Mouse (Mus musculus) liver, embryonic 12.5 days (tissue): ENCODE measurements around the gene Zfp771. TPM values are rescaled to one million over a fixed set of nuclear protein-coding genes. Genes with fewer than 3 reads are reported as not detected.

Source experiments
- ATAC-seq: fragments of 200-750 bp; cut with Nextera tagmentation; 2 replicates; pipeline ENCODE4 v1.8.0; 2017; ENCODE audit warnings: moderate number of reproducible peaks, mild to moderate bottlenecking, moderate library complexity
- H3K27ac ChIP-seq: fragments of 300-500 bp; sonication (generic); 2 replicates; pipeline ENCODE4 v1.5.1; 2016; ENCODE audit warnings: mild to moderate bottlenecking
- H3K27me3 ChIP-seq: fragments of 300-500 bp; sonication (generic); replicated peaks from 2 replicates; pipeline ENCODE4 v1.6.1; 2016; ENCODE audit warnings: mild to moderate bottlenecking, moderate library complexity
- H3K36me3 ChIP-seq: fragments of 300-500 bp; sonication (generic); 2 replicates; pipeline ENCODE4 v1.6.1; 2016; ENCODE audit warnings: mild to moderate bottlenecking, moderate library complexity
- H3K4me1 ChIP-seq: fragments of 300-500 bp; sonication (generic); 2 replicates; pipeline ENCODE4 v1.6.1; 2016
- H3K4me2 ChIP-seq: fragments of 300-500 bp; sonication (generic); 2 replicates; pipeline ENCODE4 v1.6.1; 2016; ENCODE audit warnings: mild to moderate bottlenecking, moderate library complexity
- H3K4me3 ChIP-seq: fragments of 300-500 bp; sonication (generic); 2 replicates; pipeline ENCODE4 v1.5.1; 2016; ENCODE audit warnings: mild to moderate bottlenecking, moderate library complexity
- H3K9ac ChIP-seq: fragments of 300-500 bp; sonication (generic); 2 replicates; pipeline ENCODE4 v1.6.1; 2016; ENCODE audit warnings: mild to moderate bottlenecking, moderate library complexity
- H3K9me3 ChIP-seq: fragments of 300-500 bp; sonication (generic); replicated peaks from 2 replicates; pipeline ENCODE4 v1.6.1; 2016; ENCODE audit warnings: mild to moderate bottlenecking, moderate library complexity
- WGBS: fragments of 180-500 bp; shearing (Covaris S2); methylation state at CpG from one replicate; pipeline ENCODE4 v1.1.7; 2016; ENCODE audit not compliant: insufficient replicate concordance; 5-methylcytosine and 5-hydroxymethylcytosine counted together
- polyA plus RNA-seq: library from polyadenylated mRNA; unstranded; fragments of >200 nt; fragmentation: Nextera tagmentation; extraction: Ambion mirVana; gene quantifications from 2 replicates; pipeline ENCODE4 v1.2.1, GENCODE M21; 2016

Gene Zfp771
- polyA plus RNA-seq, 1 experiment from 2014 or later: 31.6 TPM

- Histone ChIP-seq H3K4me2 (peak within 1 kb of the TSS; percentile 91), H3K9ac (peak within 1 kb of the TSS; percentile 77), H3K4me3 (peak within 1 kb of the TSS; percentile 78), H3K4me1 (peaks cover 65% of the 10 kb centered on the region), H3K27ac (peak within 1 kb of the TSS; percentile 64), H3K9me3 (0 out of 2 replicates have a peak, but pooled peaks cover 3% of the 10 kb centered on the region), H3K27me3 (peaks cover 7% of the 10 kb centered on the region; the same call in 1 of the 2 replicates), H3K36me3 (peaks cover 21% of the 10 kb centered on the region)
- WGBS: under 1% methylated on average over 50 of the region's 50 CpGs
- ATAC-seq: peak; percentile 95
These were observed 16.4 kb downstream of the Zfp771 start, which contains the start of gene Dctpp1 for GRCm38 (mm10) chr7:127260309-127261111. Dctpp1 (minus strand) TSS chr7:127260709.

- H3K4me3 ChIP-seq: no peak overlapping the region
- H3K36me3 ChIP-seq: peaks cover 8% of the 10 kb centered on the region; the same call in 1 of the 2 replicates
- 48% methylated on average over 10 of the region's 10 CpGs for WGBS
- no peak for ATAC-seq
- no peak overlapping the region for H3K27ac ChIP-seq
- H3K27me3 ChIP-seq: peaks cover 7% of the 10 kb centered on the region; the same call in 1 of the 2 replicates
- H3K9ac ChIP-seq: no peak overlapping the region
- peak overlapping the region; percentile 32; the same call in 1 of the 2 replicates for H3K4me2 ChIP-seq
- 0 out of 2 replicates have a peak, but pooled peaks cover 3% of the 10 kb centered on the region for H3K9me3 ChIP-seq
- H3K4me1 ChIP-seq: peaks cover 50% of the 10 kb centered on the region
These were observed 18.3 kb downstream of the Zfp771 start for GRCm38 (mm10) chr7:127262218-127262961.

- Histone ChIP-seq H3K4me3 (no peak overlapping the region), H3K36me3 (peaks cover 5% of the 10 kb centered on the region; the same call in 1 of the 2 replicates), H3K4me1 (peaks cover 44% of the 10 kb centered on the region), H3K27ac (no peak overlapping the region), H3K27me3 (peaks cover 7% of the 10 kb centered on the region; the same call in 1 of the 2 replicates), H3K9ac (no peak overlapping the region), H3K9me3 (peaks cover 8% of the 10 kb centered on the region), H3K4me2 (no peak overlapping the region)
- no peak for ATAC-seq
- 88% methylated on average over 3 of the region's 3 CpGs for WGBS
These were observed 19.5 kb downstream of the Zfp771 start for GRCm38 (mm10) chr7:127263526-127263925.

- Histone ChIP-seq H3K9ac (no peak overlapping the region), H3K9me3 (peaks cover 8% of the 10 kb centered on the region), H3K27ac (no peak overlapping the region), H3K27me3 (no peaks in the 10 kb centered on the region), H3K4me3 (no peak overlapping the region), H3K4me1 (peaks cover 44% of the 10 kb centered on the region), H3K4me2 (no peak overlapping the region), H3K36me3 (peaks cover 47% of the 10 kb centered on the region)
- 74% methylated on average over 2 of the region's 2 CpGs for WGBS
- ATAC-seq: no peak
These were observed 26.2 kb downstream of the Zfp771 start for GRCm38 (mm10) chr7:127270256-127270655.

GRCm38 (mm10) chr7:127270666-127271065 lies 26.6 kb downstream of the Zfp771 start:
- Histone ChIP-seq H3K9ac (no peak overlapping the region), H3K36me3 (peaks cover 47% of the 10 kb centered on the region), H3K4me3 (no peak overlapping the region), H3K9me3 (peaks cover 8% of the 10 kb centered on the region), H3K4me2 (peak overlapping the region; percentile 95), H3K4me1 (peaks cover 45% of the 10 kb centered on the region), H3K27me3 (no peaks in the 10 kb centered on the region), H3K27ac (0 out of 2 replicates have a peak overlapping the region, but pooled peaks have one; percentile 33)
- 69% methylated on average over 5 of the region's 5 CpGs for WGBS
- ATAC-seq: no peak

- 87% methylated on average over 4 of the region's 4 CpGs for WGBS
These were observed 27.0 kb downstream of the Zfp771 start for GRCm38 (mm10) chr7:127271093-127271492.

GRCm38 (mm10) chr7:127272566-127272965 lies 28.5 kb downstream of the Zfp771 start:
- ATAC-seq: no peak
- H3K9me3 ChIP-seq: peaks cover 8% of the 10 kb centered on the region
- peak overlapping the region; percentile 96 for H3K4me3 ChIP-seq
- H3K27ac ChIP-seq: peak overlapping the region; percentile 90
- H3K9ac ChIP-seq: peak overlapping the region; percentile 97
- peaks cover 45% of the 10 kb centered on the region for H3K4me1 ChIP-seq
- 88% methylated on average over 15 of the region's 15 CpGs for WGBS
- no peaks in the 10 kb centered on the region for H3K27me3 ChIP-seq
- peaks cover 47% of the 10 kb centered on the region for H3K36me3 ChIP-seq
- H3K4me2 ChIP-seq: peak overlapping the region; percentile 95

More at GRCm38 (mm10) chr7:127271093-127271492, 27.0 kb downstream of the Zfp771 start:
- Histone ChIP-seq H3K27me3 (no peaks in the 10 kb centered on the region), H3K4me3 (0 out of 2 replicates have a peak overlapping the region, but pooled peaks have one; percentile 23), H3K36me3 (peaks cover 47% of the 10 kb centered on the region), H3K4me2 (peak overlapping the region; percentile 95), H3K9ac (no peak overlapping the region; the same call in 1 of the 2 replicates), H3K9me3 (peaks cover 8% of the 10 kb centered on the region), H3K27ac (0 out of 2 replicates have a peak overlapping the region, but pooled peaks have one; percentile 33), H3K4me1 (peaks cover 45% of the 10 kb centered on the region)
- no peak for ATAC-seq

GRCm38 (mm10) chr7:127273118-127273923 lies 29.2 kb downstream of the Zfp771 start:
- H3K9me3 ChIP-seq: peaks cover 5% of the 10 kb centered on the region
- peaks cover 44% of the 10 kb centered on the region for H3K36me3 ChIP-seq
- peak overlapping the region; percentile 90 for H3K27ac ChIP-seq
- peaks cover 51% of the 10 kb centered on the region for H3K4me1 ChIP-seq
- peak overlapping the region; percentile 95 for H3K4me2 ChIP-seq
- peak overlapping the region; percentile 97 for H3K9ac ChIP-seq
- H3K27me3 ChIP-seq: no peaks in the 10 kb centered on the region
- H3K4me3 ChIP-seq: peak overlapping the region; percentile 96
- peak; percentile 52 for ATAC-seq
- 8% methylated on average over 50 of the region's 50 CpGs for WGBS

- H3K36me3 ChIP-seq: peaks cover 37% of the 10 kb centered on the region
- peak; percentile 84 for ATAC-seq
- peak within 1 kb of the TSS; percentile 95 for H3K4me2 ChIP-seq
- H3K27ac ChIP-seq: peak within 1 kb of the TSS; percentile 90
- 5% methylated on average over 39 of the region's 39 CpGs for WGBS
- H3K9ac ChIP-seq: peak within 1 kb of the TSS; percentile 97
- H3K4me1 ChIP-seq: peaks cover 60% of the 10 kb centered on the region
- peak within 1 kb of the TSS; percentile 96 for H3K4me3 ChIP-seq
- H3K9me3 ChIP-seq: no peaks in the 10 kb centered on the region; the same call in 1 of the 2 replicates
- H3K27me3 ChIP-seq: no peaks in the 10 kb centered on the region
These were observed 30.1 kb downstream of the Zfp771 start, which contains the start of gene Sephs2 for GRCm38 (mm10) chr7:127273925-127274789. Sephs2 (minus strand) TSS chr7:127274055.

GRCm38 (mm10) chr7:127276519-127276961 lies 32.5 kb downstream of the Zfp771 start:
- no peaks in the 10 kb centered on the region for H3K9me3 ChIP-seq
- H3K36me3 ChIP-seq: peaks cover 13% of the 10 kb centered on the region
- H3K4me3 ChIP-seq: no peak overlapping the region
- 64% methylated on average over 5 of the region's 5 CpGs for WGBS
- H3K27me3 ChIP-seq: no peaks in the 10 kb centered on the region
- no peak for ATAC-seq
- H3K4me2 ChIP-seq: no peak overlapping the region
- peaks cover 65% of the 10 kb centered on the region for H3K4me1 ChIP-seq
- H3K9ac ChIP-seq: no peak overlapping the region
- peak overlapping the region; percentile 59; the same call in 1 of the 2 replicates for H3K27ac ChIP-seq
